Mouse (Mus musculus) kidney, postnatal 25 days (tissue): ENCODE data around the gene Usp49.
"Not testable (repeated sequence)": the region's sequence is repeated elsewhere in the genome, so short reads cannot be mapped to it uniquely, and the experiment has no call there.

Experiments
- DNase-seq, 2 experiments: peaks; one replicate each; pipeline ENCODE4 v3.0.0; 2021; ENCODE audit warnings: mixed read lengths in 2 of 2

The Usp49 gene

DNA sequence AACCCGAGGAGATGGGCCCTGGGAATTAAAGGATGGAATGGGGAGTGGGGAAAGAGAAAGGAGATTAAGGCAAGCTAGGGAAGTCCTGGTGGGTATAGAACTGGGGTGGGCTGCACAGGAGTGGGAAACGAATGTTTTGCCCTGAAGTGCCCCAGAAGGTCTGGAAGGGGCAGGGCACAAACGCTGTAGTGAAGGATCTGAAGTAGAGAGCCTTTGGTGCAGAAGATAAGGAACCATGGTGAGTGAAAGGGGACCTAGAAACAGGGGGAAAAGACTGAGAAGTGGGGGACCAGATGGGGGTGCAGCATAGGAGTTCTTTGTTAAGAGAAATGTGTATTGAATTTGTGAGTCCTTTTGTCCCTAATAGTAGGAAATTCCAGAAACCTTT lies at the start of gene Usp49:
Gene Usp49, plus strand, starts transcription at position 13 of the 388 bp plus-strand sequence.
- no peak for DNase-seq

DNA sequence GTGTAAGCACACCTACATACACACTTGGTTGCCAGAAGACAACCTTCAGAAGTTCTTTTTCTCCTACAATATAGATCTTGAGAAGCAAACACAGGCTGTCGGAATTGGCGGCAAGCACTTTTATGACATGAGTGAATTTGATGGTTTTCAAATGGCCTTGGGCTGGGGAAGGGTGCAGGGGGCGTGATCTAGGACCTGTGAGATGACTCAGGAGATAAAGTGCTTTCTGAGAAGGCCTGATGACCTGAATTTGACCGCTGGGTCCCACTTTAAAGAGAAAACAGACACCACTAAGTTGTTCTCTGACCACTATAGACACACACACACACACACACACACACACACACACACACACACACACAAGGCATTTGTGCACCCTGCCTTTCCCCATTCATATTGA lies 49.5 kb upstream of the Usp49 start:
- DNase-seq = no peak

- no peak for DNase-seq
Observed at GRCm38 (mm10) chr17:47588517-47588916, 42.0 kb upstream of the Usp49 start.

DNA sequence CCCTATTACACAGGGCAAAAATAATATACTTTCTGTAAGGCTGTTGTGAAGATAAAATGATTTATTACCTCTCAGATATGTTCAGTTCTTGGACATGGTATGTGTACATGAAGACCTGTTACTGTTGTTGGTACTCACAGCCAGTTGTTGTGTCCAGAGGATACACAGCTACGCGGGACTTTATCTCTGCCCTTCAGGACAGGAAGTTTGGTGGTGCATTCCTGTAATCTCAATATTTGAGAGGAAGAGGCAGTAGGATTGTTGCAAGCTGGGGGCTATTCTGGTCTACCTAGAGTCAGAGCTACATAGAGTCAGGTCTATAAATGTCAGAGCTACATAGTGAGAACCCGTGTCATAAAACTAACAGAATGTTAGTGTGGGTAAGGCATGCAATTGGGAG lies 39.4 kb upstream of the Usp49 start:
- no peak for DNase-seq

GRCm38 (mm10) chr17:47593215-47593853 lies 37.2 kb upstream of the Usp49 start:
- peak; percentile 98 to 99 for DNase-seq

- DNase-seq = no peak
Observed at GRCm38 (mm10) chr17:47593854-47594182, 36.7 kb upstream of the Usp49 start.

GRCm38 (mm10) chr17:47594183-47594968 lies 36.1 kb upstream of the Usp49 start:
- DNase-seq = peak; percentile 59 to 81

DNA sequence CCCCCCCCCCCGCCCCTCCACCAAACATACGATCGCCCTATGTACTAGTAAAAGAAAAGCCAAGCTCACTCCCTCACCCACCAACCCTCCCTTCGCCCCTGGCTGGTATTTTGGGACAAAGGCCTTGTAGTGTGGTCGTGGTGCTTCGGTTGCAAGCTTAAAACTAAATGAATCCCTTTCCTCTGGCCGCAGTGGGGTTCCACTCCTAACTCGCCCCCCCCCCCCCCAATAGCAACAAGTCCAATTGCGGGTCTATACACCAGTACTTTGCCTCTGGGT lies 35.6 kb upstream of the Usp49 start:
- DNase-seq = no peak

DNA sequence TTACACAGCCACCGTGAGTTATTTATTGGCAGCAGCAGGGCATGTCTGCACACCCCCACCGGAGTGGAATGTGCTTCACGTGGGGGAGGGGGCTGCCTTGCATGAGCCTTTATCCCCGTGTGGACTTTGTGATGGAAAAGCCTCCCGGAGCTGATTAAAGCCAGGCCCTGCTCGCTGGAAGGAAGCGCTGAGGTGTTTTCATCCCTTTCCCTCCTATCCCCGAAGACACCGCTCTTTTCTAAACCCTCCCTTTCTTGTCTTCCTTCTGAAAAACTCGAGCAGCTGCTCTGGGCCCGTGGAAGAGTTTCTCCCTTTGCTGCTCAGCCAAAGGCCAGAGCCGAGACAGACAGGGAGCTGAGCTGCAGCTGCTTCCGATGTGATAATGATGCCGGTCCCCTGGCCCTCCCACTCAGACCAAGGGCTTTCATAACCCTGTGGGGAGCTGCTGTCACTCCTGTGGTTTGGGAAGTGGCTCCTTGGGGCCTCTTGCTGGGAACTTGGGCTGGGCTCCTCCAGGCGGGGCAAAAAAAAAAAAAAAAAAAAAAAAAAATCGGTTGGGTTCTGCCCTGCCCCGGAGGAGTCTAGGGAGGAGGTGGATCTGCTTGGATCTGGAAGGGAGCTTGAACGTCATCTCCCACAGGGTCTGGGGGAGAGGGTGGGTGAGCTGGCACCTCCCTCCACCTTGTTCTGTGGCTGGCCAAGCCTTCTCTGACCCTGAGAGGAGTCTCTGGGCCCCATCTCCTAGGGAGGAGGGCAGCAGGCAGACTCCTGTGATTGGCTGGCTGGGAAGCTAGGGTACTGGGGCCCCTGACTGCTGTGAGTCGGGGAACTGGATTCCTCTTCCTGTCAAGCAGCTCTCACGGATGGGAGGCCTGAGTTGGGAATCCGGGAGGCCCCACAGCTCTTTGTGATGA lies 35.0 kb upstream of the Usp49 start:
- peak; percentile 71 to 90 for DNase-seq

DNA sequence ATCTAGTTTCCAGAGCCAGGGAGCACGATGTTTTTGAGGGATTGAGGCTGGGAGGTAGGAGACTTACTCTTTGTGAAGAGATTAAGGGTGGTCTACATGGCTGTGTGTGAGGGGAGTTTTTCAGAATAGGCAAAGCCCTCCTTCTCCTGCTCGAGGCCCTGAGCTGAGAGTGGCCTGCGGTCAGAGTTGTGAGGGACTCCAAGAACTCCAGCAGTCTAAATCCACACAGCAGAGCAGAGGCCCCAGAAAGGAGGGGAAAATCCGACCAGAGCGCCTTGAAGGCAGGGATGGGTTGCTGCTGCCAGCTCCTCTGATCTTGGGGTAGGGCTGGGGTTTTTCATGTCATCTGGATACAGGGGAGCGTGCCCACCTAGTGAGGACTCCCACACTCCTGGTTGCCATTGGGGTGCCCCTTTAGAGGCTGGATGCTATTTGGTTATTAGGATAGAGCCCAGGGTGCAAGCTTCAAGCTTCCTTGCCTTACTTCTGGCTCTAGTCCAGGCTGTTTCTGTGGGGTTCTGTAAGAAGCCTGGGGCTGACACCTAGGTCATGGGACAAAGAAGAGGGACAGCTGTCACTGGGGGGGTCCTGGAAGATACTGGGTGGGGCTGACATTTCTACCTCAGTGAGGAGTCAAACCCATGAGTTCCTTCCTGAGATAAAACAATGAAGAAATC lies 34.2 kb upstream of the Usp49 start:
- no peak for DNase-seq

DNA sequence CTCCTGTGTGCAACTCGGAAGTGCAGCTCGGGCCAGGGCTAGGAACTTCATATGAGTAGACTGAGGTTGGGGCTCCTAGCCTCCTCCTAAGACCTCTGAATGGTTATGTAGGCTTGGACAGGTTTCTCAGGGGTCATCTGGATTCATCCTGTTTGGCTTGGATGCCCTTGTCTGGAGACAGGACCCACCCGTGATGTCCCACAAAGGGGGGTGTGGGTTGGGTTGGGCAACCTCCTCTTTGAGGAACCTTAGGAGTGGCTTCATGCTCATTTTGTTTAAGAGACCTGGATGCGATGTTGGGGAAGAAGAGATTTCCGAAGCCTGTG lies 33.7 kb upstream of the Usp49 start:
- DNase-seq = no peak

DNA sequence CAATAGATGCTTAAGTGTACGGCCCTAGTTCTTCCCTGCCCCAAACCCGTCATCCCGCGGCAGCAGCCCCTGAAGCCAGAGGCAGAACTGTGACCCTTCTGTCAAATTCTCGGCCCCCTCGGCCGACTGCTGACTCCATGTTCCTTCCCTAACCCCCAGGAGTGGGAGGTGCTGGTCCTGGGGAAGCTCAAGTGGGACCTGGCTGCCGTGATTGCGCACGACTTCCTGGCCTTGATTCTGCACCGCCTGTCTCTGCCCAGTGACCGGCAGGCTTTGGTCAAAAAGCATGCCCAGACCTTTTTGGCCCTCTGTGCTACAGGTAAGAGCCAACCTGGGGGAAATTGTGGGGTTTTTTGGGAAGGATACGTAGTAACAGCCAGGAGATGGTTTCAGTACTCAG lies 33.2 kb upstream of the Usp49 start:
- no peak for DNase-seq

DNA sequence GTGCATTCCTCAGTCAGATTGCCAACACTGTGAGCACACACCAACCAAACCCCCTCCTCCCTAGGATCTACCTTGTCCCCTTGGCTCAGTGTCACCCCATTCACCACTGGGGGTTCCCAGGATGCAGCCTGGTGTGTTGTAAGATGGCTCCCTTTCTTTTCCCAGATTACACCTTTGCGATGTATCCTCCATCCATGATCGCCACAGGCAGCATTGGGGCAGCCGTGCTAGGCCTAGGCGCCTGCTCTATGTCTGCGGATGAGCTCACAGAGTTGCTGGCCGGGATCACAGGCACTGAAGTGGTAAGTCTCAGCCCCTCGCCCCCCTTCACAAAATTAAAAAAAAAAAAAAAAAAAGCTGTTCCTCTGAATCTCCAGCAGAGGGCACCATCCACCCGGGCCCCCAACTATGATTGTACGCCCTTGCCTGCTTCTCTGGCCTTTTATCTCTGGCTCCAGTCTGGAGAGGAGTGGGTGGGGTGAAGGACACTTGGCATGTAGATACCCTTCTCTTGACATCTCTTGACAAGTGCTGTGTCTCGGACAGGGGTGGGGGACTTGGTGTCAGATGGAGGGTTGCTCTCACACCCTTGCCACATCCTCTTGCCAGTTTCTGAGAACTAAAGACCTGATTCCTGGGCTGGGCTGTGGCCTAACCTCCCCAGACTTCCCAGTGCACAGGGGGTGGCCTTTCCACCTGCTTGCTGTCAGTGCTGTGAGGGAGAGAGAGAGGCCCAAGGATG lies 32.5 kb upstream of the Usp49 start:
- peak in 1 of 2 experiments; percentile 11 for DNase-seq

DNA sequence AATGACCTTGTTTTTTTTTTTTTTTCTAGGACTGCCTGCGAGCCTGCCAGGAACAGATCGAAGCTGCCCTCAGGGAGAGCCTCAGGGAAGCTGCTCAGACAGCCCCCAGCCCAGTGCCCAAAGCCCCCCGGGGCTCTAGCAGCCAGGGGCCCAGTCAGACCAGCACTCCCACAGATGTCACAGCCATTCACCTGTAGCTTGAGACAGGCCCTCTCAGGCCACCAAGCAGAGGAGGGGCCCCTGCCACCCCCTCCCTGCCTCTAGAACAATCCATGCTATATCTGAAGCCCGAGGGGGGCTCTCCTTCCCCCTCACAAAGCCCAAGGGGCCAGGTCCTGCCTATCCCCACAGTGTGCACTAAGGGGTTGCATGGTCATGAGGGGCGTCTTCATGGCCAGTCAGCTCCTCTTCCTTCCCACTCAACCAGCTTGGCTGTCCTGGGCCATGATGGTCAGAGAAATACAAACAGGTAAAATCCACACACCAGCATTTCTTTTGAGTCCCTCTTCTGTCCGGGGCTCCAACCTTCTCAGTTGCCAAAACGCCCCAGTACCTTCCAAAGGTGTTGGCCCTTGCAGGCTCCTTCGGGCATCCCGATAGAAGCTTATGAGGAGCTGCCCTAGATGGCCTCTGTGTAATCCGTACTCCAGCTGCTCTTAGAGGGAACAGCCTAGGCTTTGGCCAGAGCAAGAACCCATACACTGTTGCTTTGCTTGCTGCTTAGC lies 31.7 kb upstream of the Usp49 start:
- not testable (repeated sequence) for DNase-seq

- peak in 1 of 2 experiments; percentile 57 for DNase-seq
Observed at GRCm38 (mm10) chr17:47599511-47600297, 30.8 kb upstream of the Usp49 start.

DNA sequence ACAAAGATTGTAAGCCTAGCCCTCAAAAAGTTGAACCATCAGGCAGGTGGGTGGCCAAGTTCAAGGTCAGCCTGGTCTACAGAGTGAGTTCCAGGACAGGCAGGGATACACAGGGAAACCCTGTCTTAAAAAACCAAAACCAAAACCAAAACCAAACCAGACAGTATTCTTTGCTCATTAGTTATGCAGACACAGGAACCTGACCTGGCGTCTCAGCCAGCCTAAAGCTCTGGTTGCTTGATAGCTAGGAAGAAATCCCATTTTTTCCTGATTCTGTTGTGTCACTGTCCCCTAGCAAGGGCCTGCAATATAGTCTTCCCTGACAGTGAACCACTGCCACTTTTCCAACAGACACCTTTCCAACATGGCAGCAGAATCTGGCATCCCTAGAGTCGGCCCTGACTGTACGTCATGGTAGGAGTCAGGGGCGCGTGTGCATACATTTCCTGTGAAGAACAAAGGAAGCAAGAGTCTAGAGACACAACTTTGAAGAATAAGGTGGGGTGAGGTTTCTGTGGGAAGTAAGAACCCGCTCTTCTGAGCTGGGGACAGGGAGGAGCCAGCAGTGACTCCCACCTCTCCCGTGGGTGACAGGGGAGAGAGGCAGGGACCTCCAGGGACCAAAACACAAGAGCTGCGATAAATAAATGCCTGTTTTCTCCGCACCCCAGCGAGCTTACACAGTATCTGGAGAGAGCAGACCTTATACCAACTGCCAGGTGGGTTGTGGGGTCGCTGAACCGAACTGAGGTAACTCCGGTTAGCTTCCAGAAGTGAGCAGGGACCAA lies 29.7 kb upstream of the Usp49 start:
- DNase-seq = no peak

DNA sequence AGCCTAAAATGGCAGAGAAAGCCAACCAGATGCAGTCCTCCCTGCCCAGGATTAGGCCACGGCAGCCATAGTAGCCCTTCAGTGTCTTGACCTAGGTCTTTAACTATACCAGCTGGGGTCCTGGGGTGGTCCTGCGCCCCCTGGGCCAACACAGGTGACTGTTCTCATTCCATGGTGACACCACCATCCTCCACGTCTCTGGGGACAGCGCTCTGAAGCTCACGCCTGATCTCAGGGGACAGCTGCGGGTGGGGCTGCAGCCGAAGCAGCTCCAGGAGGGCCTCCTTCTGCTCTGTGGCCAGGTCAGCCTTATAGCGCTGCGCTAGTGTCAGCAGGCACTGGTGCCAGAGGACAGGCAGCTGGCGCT lies 29.1 kb upstream of the Usp49 start:
- no peak for DNase-seq

- no peak for DNase-seq
Observed at GRCm38 (mm10) chr17:47602289-47602688, 28.2 kb upstream of the Usp49 start.

GRCm38 (mm10) chr17:47606220-47606619 lies 24.3 kb upstream of the Usp49 start:
- DNase-seq = peak in 1 of 2 experiments; percentile 41

GRCm38 (mm10) chr17:47609182-47609581 lies 21.3 kb upstream of the Usp49 start:
- no peak for DNase-seq
